Mouse (Mus musculus): ENCODE results near the gene Agpat1.

The Agpat1 gene

DNA sequence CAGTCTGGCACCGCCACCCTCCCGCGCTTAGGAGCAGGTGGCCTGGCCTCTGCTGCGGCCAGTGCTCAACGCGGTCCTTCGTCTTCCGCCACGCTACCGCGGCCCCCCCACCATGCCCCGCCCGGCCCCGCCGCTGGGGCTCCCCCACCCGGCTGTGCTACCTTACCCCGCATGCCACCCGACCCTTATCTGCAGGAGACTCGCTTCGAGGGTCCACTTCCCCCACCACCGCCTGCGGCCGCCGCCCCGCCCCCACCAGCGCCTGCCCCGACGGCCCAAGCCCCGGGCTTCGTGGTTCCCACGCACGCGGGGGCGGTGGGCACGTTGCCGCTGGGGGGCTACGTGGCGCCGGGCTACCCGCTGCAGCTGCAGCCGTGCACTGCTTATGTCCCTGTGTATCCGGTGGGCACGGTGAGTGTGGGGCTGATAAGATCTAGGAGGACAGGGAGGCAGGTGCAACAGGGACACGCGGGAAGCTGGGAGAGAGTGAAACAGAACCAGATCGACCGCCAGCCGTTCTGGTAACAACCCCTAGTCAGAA, 26.8 kb downstream of the Agpat1 start:
- no peak for DNase-seq (ENCODE audit: low spot score in 2 of 2)

- DNase-seq (ENCODE audit: low spot score in 2 of 2), result no peak
These were observed 27.6 kb downstream of the Agpat1 start for GRCm38 (mm10) chr17:34631647-34632046.

DNA sequence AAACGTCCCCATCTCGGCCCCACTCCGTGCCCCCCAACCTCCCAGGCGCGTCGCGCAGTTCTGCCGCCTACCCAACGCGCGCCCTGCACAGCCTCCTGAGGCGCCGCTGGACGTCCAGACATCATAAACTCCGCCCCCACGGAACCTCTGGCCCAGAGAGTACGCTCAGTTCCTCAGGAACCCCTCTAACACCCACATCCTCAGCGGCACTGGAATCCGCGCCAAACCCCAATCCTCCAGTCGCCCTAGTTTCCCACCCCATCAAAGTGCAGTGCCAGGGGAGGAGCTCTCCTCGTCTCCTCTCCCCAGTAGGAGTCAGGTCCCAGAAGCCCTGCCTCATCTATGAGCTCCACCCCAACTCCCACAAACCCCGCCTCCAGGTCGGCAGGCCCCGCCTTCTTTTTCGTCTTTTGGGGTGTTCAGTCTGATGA, 28.2 kb downstream of the Agpat1 start:
- DNase-seq (ENCODE audit: low spot score in 2 of 2), result peak; percentile 80 to 89

- no peak for DNase-seq (ENCODE audit: low spot score in 2 of 2)
These were observed 31.6 kb downstream of the Agpat1 start for GRCm38 (mm10) chr17:34635671-34636070.

DNA sequence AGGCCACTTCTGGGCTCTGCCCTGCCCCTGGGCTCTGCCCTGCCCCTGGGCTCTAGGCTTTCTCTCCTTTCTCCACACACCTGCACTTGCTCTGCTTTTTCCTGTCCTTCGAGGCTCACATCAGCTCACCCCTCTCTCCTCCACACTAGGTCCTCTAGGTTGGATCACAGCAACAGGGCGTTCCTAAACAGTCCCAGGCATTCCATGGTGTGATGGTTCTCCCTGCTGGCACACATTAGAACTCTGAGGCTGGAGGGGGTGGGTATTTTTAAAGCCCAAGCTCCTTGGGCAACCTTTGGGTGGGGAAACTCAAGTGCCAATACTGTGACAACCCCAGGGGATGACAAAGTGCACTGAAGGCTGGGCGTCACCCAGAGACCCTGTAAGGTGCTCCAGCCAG, 33.4 kb downstream of the Agpat1 start:
- no peak for DNase-seq (ENCODE audit: low spot score in 2 of 2)

DNA sequence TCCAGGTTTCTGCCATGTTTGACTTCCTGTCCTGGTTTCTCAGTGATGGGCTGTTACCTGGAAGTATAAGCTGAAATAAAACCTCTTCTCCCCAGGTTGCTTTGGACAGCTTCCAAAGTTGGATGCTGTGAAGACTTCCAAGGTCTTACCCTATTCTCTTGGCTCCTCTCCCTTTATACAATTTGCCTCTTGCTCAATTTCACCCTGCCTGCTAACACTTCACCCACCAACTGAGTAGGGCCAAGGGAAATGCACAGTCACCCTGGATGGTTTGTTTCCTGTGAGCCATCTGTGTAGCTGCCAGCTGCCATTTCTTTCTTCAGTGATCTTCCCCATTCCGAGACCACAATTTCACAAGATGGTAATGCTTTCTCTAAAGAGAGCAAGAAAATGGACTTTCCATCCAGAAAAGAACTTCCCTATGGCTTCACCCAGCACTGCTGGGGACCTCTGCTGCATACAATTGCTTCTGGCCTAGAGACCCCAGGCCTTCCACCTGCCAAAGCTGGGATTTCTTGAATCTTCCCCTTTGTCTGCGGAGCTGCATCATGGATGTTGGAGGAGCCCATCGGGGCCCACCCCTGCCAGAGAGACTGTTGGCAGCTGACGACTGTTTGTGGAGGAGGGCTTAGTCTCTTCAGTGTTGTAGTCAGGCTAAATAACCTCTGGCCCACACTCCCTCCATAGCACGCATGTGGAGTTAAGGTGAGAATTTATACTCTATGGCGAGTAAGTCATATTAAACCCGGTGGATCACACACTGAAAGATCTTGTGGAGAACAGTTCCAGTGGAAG, 35.6 kb downstream of the Agpat1 start:
- DNase-seq (ENCODE audit: low spot score in 2 of 2), result no peak

DNA sequence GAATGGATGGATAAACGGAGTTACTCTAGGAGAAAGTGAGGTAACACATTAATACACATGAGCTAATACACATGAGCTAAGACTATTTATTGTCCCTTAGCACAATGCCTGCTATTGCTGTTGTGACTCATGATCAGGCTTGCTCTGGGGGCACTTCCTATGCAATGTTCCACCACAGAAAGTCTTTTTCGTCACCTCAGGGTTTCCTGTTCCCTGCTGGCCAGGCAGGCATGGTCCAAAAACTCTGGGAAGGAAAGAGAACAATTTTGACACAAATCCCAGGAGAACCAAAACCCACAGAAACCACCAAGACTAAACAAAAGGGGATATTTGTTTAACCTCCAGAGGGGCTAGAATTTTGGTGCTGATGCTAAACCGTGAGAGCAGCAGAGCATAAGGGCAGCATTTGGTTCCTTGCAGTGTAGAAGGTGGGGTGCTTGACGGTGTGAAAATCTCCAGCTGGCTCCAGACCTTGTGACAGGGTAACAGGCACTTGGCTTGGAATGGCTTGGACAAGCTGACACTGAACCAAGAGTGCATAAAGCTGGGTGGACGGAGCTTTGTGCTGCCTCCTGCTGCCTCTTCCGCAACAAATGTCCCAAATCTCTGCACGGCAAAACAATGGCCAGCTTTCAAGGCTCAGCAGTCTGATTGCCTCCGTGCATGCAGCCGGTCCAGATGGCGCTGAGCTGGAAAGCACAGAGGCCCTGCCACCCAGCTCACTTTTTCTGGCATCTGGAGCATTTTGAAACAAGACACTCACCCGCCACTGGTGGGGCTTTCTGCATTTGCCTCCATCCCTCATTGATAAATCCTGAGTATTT, 36.9 kb downstream of the Agpat1 start:
- peak in 1 of 2 experiments; percentile 59 for DNase-seq (ENCODE audit: low spot score in 2 of 2)

DNA sequence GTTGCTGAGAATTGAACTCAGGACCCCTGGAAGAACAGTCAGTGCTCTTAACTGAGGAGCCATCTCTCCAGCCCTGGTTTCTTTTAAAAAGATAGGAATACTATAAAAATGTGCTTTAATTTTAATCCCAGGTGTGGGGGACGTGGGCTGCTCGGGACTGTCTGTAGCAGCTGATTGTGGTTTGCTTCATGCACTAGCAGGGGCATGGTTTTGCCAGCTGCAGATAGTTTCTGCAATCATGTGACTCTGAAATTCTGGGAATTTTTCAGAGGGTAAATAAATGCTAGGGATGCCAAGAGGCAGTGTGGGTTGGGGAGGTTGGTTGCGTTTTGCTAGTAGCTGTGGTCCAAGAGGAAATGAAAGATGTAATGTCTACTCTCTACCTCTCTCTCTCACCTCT, 37.9 kb downstream of the Agpat1 start:
- no peak for DNase-seq (ENCODE audit: low spot score in 2 of 2)

- DNase-seq (ENCODE audit: low spot score in 2 of 2), result no peak
These were observed 39.3 kb downstream of the Agpat1 start for GRCm38 (mm10) chr17:34643379-34643778.

DNA sequence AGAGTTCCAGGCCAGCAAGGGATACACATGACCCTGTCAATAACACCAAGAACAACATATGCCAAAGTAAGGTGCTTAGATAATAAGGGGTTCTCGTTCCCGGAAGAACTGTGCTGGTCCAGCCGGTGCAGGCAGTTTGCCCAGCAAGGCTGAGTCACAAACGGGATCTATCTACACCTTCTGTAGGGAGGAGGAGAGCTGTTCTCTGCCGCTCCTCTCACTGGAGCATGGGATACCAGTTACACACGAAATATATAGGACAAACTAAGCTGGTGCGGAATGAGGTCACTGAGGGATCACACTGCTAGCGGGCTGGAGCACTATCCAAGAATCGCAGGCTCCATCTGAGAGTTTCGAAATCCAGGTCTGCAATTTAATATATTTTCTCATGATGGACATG, 39.9 kb downstream of the Agpat1 start:
- DNase-seq (ENCODE audit: low spot score in 2 of 2), result no peak

- peak; percentile 91 to 95 for DNase-seq (ENCODE audit: low spot score in 2 of 2)
These were observed 40.5 kb downstream of the Agpat1 start, which contains the start of gene Fkbpl for GRCm38 (mm10) chr17:34644608-34645007. TSS of gene Fkbpl (plus strand) at chr17:34644764.

- DNase-seq (ENCODE audit: low spot score in 2 of 2), result no peak
These were observed 41.3 kb downstream of the Agpat1 start for GRCm38 (mm10) chr17:34645256-34645829.

- DNase-seq (ENCODE audit: low spot score in 2 of 2), result no peak
These were observed 41.9 kb downstream of the Agpat1 start for GRCm38 (mm10) chr17:34645831-34646511.

- DNase-seq (ENCODE audit: low spot score in 2 of 2), result peak; percentile 94 to 95
These were observed 43.1 kb downstream of the Agpat1 start, which contains the start of gene Atf6b for GRCm38 (mm10) chr17:34646906-34647787. TSS of gene Atf6b (plus strand) at chr17:34647146.

GRCm38 (mm10) chr17:34648141-34648890, 44.3 kb downstream of the Agpat1 start:
- DNase-seq (ENCODE audit: low spot score in 2 of 2), result no peak

GRCm38 (mm10) chr17:34649106-34649864, 45.2 kb downstream of the Agpat1 start:
- DNase-seq (ENCODE audit: low spot score in 2 of 2), result no peak

DNA sequence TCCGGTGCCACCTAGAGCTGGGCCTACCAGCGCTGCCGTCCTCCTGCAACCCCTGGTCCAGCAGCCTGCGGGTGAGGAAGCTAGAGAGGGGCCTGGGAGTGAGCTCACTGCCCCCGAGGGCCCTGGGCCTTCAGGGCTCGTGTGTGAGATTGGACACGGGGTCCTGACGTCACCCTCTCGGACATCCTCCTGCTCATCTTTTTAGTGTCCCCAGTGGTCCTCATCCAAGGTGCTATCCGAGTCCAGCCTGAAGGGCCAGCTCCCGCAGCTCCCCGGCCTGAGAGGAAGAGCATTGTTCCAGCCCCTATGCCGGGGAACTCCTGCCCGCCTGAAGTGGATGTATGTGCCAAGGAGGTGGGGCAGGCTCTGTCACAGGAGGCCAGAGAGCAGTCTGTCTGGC, 46.7 kb downstream of the Agpat1 start:
- DNase-seq (ENCODE audit: low spot score in 2 of 2), result no peak

DNA sequence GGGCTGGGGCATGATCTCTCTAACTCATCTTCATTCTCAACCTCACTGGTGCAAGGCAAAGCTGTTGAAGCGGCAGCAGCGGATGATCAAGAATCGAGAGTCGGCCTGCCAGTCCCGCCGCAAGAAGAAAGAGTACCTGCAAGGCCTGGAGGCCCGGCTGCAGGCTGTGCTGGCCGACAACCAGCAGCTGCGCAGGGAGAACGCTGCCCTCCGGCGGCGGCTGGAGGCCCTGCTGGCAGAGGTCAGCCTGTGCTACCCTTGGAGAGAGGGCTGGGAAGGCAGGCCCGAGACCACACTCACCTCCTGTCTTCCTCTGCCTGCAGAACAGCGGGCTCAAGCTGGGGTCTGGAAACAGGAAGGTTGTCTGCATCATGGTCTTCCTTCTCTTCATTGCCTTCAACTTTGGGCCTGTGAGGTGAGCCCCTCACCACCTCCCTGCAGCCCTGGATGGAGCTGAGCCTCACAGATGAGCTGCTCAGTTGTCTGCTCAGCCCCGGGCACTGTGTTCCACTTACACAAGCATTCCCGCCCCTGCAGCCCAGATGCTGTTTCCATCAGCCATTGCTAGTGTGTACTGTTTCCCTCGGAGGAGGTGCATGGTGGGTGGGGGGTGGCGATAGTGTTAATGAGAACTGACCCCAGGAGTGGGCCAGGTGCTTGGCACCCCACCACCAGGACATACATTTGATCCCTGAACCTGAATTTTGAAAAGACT, 47.6 kb downstream of the Agpat1 start:
- no peak for DNase-seq (ENCODE audit: low spot score in 2 of 2)

Measured in urinary bladder, postnatal 4 days (tissue).